Mouse (Mus musculus) olfactory bulb, adult 2 months (tissue): ENCODE measurements around the gene Sh2b3.

Experiments used
- CTCF ChIP-seq: fragments of 200-500 bp; IDR thresholded peaks from 2 replicates; pipeline ENCODE4 v1.5.1; 2012; ENCODE audit warnings: low read depth, mild to moderate bottlenecking, low read length, moderate library complexity; ENCODE audit not compliant: insufficient read depth
- POLR2A ChIP-seq: fragments of 200-500 bp; IDR thresholded peaks from 2 replicates; pipeline ENCODE4 v1.6.1; 2012; ENCODE audit warnings: mild to moderate bottlenecking, low read depth, low read length, moderate library complexity; ENCODE audit not compliant: insufficient read depth

DNA sequence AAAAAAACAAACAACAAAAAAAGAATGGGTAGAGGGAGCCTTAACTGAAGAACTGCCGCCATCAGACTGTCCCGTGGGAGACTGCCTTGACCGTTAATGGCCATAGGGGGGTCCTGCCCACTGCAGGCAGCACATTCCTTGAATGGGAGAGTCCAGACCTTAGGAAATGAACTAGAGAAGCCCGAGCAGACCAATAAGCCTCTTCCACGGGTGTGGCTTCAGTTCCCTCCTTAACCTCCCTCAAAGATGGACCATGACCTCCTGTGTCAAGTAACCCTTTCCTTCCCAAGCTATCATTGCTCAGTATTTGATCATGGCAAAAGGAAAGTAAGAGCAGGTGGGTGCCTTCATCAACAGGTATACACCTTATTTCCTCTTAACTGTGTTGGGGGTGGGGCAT, 24.5 kb upstream of the Sh2b3 start:
- no peak for TF ChIP-seq CTCF
- TF ChIP-seq POLR2A, result no peak
